Mouse (Mus musculus) CH12F3 (cell line): ENCODE data around the gene Spns3.

Source experiments
- in situ Hi-C: fragments of 300-500 bp; cut with MboI; formaldehyde crosslinking; loops from 2 replicates; pipeline ENCODE4 v1.14.3; 2020; ENCODE audit warnings: low sequenced_read_pairs

Spns3 gene

DNA sequence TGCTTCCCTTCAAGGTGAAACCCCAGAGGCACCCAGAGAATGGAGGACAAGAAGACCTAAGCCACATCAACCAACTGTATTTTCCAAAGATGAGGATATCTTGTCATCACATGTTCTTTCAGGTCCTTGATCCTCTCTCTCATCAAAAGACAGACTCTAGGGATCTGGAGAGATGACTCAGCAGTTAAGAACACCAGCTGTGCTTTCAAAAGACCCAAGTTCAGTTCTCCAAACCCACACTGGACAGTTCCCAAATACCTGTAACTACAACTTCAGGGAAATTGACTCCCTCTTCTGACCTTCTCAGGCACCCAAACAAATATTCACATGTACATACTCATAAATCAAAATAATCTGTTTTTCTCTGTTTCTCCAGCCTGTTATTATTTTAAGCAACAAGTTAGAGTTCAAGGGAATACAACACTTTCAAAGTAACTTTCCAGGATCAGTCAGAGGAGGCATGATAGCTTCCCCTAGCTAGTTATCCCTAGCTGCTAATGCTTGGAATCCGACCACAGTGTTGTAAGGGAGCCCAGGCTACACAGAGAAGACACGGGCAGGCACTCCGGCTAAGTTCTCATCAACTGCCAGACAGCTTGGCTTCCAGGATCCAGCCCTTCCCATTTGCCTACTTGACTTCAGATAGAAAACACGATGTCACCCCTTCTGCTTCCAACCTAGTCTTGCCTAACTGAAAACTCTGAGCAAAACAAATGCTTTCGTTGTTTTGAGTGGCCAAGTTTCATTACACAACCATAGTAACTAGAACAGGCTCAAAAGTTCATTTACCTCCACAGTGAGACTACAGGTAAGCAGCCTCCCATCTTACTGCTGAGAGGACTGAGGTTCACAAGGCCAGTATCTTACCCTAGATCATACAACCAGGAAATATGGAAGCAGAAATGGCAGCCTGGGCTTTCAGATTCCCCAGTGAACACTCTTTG lies 28.4 kb downstream of the Spns3 start:
- in situ Hi-C loops = no loop called here

DNA sequence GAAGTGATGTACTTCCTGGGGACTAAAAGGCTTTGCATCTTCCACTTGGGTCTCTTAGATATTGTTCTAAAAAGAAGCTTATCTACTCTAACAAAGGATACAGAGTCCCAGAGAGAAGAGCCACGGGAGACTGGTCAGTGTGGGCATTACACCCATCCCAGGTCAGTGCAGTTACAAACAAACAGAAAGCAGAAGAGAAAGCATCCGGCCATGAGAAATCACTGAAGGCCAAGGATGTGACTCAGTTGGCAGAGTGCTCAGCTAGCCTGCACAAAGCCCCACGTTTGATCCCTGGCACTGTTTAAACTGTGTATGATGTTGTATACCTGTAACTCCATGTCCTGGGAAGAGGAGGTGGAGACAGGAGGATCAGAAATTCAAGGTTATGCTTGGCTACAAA lies 30.4 kb downstream of the Spns3 start:
- in situ Hi-C loops = no loop called here

DNA sequence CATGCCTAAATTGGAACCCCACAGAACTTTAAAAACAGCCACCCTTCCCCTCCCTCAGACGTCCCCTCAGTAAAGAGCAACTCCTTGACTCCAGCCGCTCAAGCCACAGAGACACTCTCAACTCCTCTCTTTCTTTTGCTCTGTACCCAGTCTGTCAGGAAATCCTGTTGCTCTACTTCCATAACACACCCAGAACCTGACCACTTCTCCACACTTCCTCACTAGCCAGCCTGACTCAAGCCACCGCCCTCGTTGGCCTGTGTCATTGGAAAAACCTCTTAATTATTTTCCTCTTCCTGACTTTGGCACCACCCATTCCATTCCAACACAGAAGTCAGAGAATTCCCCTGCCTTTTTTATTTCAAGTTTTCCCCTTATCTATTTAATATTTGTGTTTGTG lies 31.1 kb downstream of the Spns3 start:
- in situ Hi-C loops = no loop called here

DNA sequence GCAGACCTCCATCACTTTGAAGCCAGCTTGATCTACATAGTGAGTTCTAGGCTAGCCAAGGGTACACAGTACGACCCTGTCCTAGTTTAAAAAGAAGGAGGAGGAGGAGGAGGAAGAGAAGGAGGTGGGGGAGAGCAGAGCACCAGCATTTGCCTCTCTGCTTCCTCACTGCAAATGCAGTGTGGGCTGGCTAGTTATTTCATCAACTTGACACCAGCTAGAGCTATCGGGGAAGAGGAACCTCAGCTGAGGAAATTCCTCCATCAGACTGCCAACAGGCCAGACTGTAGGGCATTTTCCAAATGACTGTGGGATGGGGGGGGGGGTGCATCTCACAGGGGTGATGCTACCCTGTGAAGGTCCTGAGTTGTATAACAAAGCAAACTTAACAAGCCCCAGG lies 31.9 kb downstream of the Spns3 start:
- in situ Hi-C loops = no loop called here

DNA sequence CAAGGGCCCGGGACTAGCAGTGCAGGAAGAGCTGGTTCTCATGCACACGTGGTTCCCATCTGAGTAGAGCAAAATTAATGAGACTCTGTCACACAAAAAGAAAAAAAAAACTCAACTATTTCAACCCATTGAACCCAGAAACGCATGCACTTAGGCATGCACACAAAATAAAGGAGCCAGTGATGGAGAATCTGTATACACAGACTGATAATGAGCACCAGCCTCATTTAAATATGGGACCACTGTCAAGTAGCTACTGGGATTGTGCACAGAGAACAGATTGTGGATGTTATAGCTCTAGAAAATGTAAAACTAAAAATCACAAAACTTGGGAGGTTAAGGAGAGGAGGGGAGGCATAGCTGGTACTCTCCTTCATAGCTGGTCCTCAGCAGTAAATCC lies 35.3 kb downstream of the Spns3 start:
- in situ Hi-C loops = no loop called here

DNA sequence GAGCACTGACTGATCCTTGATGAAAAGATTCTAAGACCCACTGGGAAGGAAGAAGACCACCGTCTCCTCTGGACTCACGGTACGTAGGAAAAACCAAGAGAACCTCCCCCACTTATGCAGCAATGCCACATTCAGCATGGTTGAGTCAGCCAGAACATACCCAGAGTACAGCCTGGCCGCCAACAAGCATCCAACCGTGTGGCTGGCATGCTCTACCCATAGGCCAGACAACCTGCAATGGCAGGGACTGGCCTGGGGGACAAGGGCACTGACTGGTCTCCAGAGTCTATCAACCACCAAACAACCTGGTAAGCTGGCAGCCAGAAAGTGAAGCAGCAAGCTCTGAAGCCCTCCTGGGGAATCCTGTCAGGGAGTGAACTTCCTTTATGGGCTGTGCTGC lies 41.7 kb downstream of the Spns3 start:
- in situ Hi-C loops = no loop called here

DNA sequence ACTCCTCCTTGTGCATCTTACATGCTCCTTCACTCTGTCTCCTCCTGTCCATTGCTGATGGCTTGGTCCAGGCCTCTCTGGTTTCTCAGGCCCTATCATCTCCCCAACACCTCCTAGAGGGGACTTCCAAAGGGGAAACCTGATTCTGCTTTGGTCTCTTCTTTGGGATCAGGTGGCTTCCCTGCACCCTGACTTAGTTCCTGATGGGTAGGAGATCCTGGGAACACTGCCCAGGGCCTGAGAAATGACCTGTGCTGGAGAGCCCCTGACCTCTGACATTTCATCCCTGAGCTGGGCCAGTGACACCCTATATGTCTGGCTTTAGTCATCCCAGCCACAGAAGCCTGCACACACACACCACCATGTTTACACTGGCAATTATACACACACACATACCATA lies 42.7 kb downstream of the Spns3 start:
- in situ Hi-C loops = no loop called here

DNA sequence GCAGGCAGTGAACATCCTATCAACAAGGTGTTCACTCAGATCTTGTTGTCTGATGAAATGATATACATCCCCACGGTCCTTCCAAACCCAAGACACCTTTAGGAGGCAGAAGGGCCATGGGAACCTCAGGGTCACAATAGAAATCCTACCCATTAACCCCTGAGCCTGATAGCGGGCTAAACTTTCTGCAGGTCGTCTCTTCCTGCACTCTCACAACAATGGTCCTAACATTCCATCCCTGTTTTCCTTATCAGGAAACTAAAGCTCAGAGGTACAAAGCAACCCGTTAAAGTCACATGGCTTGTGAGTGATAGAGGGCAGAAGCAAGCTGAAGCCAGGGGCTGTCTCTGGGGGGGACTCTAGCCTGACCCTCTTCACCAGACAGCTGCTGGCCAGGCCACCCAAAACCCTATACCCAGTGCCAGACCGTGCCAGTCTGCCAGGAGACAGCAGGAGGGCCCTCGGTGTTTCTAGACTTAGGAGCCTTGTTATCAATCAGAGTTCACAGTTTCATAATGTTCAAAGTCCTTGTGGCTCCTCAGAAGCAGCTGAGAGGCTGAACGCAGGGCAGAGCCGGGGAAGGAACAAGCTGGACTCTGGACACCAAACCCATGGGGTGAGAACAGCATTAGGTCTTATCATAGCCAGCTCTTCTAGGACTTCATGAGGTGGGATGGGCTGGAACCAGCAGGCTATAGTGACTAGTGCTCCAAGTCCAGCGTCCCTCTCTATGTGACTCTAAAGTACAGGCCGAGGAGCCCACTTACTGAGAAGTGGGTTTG lies 46.1 kb downstream of the Spns3 start:
- in situ Hi-C loops = no loop called here

DNA sequence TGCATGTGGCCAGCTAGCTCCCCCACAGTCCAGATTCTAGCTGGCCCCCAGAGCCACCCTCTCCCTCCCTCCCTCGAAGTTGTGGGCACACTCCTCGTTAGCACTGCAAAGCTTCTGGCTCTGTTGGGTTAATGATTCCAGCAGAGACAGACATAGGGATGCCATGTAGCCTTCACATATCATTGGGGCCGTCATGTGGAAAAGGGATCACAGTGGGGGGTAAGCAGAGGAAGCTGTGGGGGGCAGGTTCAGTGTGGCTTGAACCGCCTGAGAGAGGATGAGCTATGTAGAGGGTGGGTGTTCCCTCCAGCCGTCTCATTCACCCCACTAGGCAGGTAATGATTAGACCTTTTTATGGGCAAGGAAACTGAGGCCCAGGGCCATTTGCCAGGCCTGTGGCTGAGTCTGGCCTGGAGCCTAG lies 46.8 kb downstream of the Spns3 start:
- in situ Hi-C loops = no loop called here

DNA sequence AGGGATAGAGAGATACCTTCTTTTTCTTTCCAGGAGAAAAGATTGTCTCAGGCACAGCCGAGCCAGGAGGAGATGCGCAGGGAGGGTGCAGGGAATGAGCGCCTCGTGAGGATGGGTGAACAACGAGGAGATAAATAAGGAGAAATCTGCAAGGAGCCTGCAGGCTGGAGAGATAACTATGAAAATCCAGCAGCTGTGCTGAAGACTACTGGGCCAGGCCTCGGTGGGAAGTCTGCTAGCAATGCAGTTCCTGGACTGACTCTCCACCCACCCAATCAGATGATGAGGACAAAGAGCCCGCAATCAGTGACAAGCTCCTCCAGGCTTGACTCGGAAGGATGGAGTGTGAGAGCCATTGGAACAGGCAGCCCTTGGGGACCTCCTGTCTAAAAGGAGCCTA lies 48.1 kb downstream of the Spns3 start:
- in situ Hi-C loops = no loop called here

DNA sequence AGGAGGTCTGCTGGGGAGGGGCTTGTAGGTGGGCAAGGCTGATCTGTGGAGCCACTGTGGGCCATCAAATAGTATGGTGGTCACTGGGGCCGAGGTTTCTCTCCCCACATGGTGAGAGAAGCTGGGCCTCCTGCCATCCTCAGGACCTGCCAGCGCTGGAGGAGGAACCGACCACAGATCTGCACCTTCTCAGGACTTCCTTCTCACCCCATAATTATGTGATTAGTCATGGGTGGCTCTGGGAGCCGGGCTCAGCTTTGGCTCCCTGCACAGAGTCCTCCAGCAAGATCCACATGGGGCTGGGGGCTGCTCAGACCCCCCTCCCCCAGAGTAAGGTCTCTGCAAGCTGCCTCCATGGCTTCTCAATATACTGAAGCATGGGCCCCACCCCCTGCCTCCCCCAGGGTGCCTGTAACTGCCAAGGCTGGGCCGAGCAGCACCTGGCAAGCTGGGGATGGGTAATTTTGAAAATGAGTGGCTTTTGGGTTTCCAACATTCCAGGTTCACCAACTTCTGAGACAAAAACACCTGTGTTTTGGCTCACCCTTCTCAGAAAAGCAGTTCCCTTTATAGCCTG lies 48.8 kb downstream of the Spns3 start:
- in situ Hi-C loops = no loop called here

DNA sequence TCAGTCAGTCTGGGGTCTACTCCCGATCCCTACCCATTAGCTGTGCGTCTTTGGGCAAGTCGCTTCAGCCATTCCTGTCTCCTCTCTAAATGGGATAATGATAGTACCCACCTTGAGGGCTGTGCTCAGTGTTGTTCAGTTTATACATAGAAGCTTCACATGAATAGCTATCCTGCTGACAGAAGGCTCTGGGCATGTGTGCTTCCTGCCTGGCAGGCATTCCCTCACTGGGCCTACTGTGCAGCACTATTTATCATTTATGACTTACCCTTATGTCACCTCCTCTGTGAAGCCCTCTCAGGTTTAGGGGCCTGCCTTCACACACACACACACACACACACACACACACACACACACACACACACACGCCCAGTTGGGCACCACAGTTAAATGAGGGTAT lies 50.2 kb downstream of the Spns3 start:
- in situ Hi-C loops = no loop called here

DNA sequence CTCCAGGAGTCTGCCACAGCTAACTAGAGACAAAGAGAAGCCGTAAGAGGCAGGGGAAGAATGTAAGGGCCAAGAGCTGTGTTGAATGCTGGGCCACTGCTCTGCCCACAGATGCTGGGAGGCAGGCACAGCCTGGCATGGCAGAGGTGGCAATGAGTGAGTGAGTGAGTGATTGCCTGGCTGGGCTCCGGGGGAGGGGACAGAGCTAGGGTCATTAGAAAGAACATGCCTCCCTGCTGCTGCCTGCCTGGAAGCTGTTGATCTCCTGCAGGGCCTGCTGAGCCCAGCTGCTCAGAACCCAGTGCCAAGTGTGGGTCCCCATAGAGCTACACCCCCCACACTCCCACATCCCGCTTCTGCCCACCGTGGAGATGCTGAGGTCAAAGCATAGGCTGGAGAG lies 52.9 kb downstream of the Spns3 start:
- in situ Hi-C loops = no loop called here

DNA sequence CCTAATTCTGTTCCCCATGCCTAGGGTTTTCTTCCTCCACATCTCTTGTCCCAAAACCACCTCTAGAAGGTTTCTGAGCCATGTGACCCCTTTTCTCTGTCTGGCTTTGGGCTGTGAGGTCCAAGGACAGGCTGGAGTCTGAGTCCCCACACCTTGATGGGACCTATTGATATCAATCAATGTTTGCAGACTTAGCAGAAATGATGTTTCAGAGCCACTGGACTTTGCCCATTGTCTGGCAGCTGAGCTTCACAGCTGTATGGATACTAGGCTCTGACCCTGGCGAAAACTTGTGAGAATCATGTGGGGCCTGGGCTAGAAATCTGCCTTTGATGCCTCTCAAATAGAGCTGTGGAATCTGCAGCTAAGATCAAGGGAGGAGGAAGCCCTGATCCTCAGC lies 53.5 kb downstream of the Spns3 start:
- in situ Hi-C loops = no loop called here

DNA sequence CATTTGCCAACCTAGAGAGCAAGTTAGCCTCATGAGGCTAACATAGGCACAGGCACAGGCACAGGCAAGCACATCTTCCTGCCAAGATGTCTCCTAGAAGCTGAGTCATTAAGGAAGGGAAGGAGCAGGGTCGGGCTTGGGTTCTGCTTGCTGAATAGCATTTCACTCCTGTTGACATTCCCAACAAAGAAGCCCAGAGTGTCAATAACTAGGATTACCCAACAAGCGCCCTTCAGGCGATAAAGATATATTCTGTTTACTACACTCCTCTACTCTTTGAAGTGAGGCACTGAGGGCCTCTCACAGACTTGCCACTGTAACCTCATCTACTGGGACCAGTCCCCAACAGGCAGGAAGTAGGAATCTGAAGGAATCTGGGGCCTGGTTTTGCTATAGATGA lies 54.2 kb downstream of the Spns3 start:
- in situ Hi-C loops = no loop called here

DNA sequence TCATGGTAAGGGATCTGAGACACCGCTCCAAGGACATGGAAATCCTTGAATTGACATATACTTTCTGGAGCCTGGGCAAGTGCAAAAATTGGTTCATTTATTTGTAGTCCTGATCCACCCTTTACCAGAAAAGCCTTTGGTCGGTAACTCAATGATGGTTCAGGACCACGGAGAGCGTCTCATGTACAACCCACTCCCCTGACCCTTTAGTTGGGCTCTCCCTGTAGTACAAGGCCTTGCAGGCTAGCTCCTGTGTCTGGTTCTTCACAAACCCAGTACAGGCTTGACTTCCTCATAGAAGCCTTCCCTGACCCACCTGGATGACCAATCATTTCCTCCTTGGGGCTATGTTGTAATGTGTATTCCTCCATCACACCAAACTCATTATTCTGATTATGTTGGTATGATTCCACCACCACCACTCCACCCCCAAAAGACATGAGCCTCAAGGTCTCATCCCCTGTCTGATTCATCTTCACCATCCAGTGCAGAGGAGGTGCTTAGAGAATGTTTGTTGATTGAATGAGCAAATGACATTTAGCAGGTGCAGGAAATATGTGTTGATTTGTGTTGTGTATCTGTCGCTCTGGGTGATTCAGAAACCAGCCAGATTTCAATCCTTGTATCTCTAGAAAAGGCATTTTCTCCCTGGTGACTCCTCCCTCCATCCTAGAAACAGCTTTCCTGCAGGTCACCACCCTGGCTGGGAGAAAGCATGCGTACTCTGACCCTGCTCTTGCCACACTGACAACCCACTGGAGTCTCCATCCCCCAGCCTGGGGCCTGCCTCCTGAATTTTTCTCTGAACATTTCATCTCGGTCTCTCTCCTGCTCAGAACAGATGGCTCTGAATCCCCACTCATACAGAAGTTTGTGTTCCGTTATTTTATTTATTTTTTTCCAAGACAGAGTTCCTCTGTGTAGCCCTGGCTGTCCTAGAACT lies 56.0 kb downstream of the Spns3 start:
- in situ Hi-C loops = no loop called here

DNA sequence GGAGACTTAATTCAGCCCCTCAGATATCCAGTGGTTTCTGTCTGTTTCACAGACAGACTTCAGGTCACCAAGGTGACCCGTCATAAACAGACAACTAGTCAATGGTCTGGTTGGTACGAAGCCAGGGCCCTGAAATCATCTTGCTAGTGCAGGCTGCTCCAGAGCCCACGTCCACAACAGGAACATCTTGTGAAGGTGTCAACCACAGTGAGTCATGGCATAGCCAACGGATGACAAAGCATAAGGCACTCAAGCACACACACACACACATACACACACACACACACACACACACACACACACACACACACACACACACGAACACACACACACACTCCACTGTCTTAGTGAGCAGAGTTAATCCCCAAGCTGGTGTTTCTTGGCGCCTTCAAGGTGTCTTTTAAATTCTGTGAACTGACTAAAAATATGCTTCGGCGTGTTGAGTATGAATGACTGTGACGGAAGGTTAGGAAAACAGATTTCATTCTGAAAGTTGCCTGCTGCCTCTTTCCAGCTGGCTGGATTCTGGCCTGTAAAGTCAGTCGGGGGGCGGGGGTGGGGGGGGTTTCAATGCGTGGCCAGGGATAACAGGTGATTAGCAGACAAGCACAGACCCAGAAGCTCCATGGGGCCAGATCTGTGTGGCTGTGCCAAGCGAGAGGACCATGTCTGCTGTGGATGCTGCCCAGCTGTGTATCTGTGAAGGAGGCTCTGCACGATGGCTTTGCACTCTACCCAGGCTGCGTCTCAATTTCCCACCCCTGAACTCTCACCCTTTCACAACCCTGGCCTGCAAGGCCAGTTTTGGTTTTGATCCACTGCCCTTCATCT lies 59.0 kb downstream of the Spns3 start:
- in situ Hi-C loops = no loop called here

DNA sequence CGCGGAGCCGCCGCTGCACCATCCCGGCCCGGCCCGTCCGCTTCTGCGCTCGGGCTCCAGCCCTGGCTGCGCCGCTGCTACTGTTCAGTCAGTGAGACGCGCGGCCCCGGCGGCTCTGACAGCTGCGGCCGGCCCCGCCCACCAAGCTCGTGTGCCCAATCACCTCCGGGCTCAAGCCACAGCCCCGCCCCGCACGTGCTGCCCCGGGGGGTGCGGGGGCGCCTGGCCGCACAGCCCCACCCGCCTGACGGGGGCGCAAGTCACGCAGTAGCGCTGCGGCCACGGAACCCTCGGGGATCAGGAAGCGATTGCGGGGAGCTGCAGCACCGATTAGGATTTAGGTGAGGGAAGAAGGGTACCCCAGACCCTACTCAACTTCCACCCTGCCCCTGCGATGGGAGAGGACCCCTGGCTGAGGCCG lies 60.4 kb downstream of the Spns3 start, which contains the start of gene Spns2:
Gene Spns2, minus strand, starts transcription at position 24 of the 421 bp plus-strand sequence.
- in situ Hi-C loops = no loop called here

DNA sequence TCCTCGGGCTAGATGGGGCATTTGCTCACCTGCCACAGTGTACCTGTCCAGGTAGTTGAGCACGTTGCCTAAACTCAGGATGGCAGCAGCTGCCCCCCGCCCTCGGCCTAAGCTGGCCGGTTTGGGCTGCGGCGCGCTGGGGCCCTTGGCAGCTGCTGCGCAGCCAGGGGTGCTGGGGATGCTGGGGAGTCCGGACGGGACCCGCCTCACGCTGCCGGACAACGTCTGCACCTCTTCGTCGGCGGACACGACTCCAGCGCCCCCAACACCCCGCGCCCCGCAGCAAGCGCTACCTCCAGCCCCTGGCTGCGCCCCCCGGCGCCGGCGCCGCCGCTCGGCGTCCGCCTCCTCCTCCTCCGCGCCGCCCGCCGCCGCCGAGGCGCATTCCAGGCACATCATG lies 60.9 kb downstream of the Spns3 start:
- in situ Hi-C loops = no loop called here
